Mouse (Mus musculus): ENCODE results near the gene Nr1d1.

Nr1d1 gene

GRCm38 (mm10) chr11:98774582-98775347 is at the start of gene Nr1d1:
Gene Nr1d1 (minus strand): TSS chr11:98775333.
- DNase-seq (ENCODE audit: low read depth, low spot score), result no peak

- DNase-seq (ENCODE audit: low read depth, low spot score), result no peak
Measured at GRCm38 (mm10) chr11:98820968-98821367, 45.8 kb upstream of the Nr1d1 start.

- peak; percentile 53 for DNase-seq (ENCODE audit: low read depth, low spot score)
Measured at GRCm38 (mm10) chr11:98816706-98817239, 41.6 kb upstream of the Nr1d1 start.

- no peak for DNase-seq (ENCODE audit: low read depth, low spot score)
Measured at GRCm38 (mm10) chr11:98810686-98811085, 35.6 kb upstream of the Nr1d1 start.

GRCm38 (mm10) chr11:98809457-98810290 is 34.5 kb upstream of the Nr1d1 start:
- DNase-seq (ENCODE audit: low read depth, low spot score), result peak; percentile 99

- DNase-seq (ENCODE audit: low read depth, low spot score), result no peak
Measured at GRCm38 (mm10) chr11:98808417-98808816, 33.3 kb upstream of the Nr1d1 start.

GRCm38 (mm10) chr11:98804605-98805004 is 29.5 kb upstream of the Nr1d1 start, which contains the start of gene Casc3:
Gene Casc3 (plus strand): TSS chr11:98804905.
- DNase-seq (ENCODE audit: low read depth, low spot score), result no peak

GRCm38 (mm10) chr11:98797909-98798308 is 22.8 kb upstream of the Nr1d1 start:
- no peak for DNase-seq (ENCODE audit: low read depth, low spot score)

GRCm38 (mm10) chr11:98797306-98797705 is 22.2 kb upstream of the Nr1d1 start:
- peak; percentile 44 for DNase-seq (ENCODE audit: low read depth, low spot score)

GRCm38 (mm10) chr11:98796515-98797216 is 21.5 kb upstream of the Nr1d1 start:
- peak; percentile 87 for DNase-seq (ENCODE audit: low read depth, low spot score)

GRCm38 (mm10) chr11:98795714-98796514 is 20.8 kb upstream of the Nr1d1 start:
- DNase-seq (ENCODE audit: low read depth, low spot score), result peak; percentile 68

GRCm38 (mm10) chr11:98795015-98795713 is 20.0 kb upstream of the Nr1d1 start, which contains the start of gene Msl1:
Gene Msl1 (plus strand): TSS chr11:98795516.
- peak; percentile 93 for DNase-seq (ENCODE audit: low read depth, low spot score)

GRCm38 (mm10) chr11:98794469-98795014 is 19.4 kb upstream of the Nr1d1 start:
- no peak for DNase-seq (ENCODE audit: low read depth, low spot score)

GRCm38 (mm10) chr11:98792081-98792480 is 16.9 kb upstream of the Nr1d1 start:
- no peak for DNase-seq (ENCODE audit: low read depth, low spot score)

GRCm38 (mm10) chr11:98791448-98791847 is 16.3 kb upstream of the Nr1d1 start:
- no peak for DNase-seq (ENCODE audit: low read depth, low spot score)

- DNase-seq (ENCODE audit: low read depth, low spot score), result no peak
Measured at GRCm38 (mm10) chr11:98790631-98791205, 15.6 kb upstream of the Nr1d1 start.

GRCm38 (mm10) chr11:98789824-98790223 is 14.7 kb upstream of the Nr1d1 start:
- DNase-seq (ENCODE audit: low read depth, low spot score), result peak; percentile 63

GRCm38 (mm10) chr11:98789219-98789807 is 14.2 kb upstream of the Nr1d1 start:
- no peak for DNase-seq (ENCODE audit: low read depth, low spot score)
